Mouse (Mus musculus) macrophage (primary cell): ENCODE measurements around the gene Chchd10. TPM values are rescaled to one million over a fixed set of nuclear protein-coding genes. Genes with fewer than 3 reads are reported as not detected.
A peak's percentile ranks its signal among the peaks of the same experiment; 100 is the strongest.

ENCODE experiments used
- H3K27ac ChIP-seq: fragments of 350-480 bp; formaldehyde crosslinking; 2 replicates; pipeline ENCODE4 v1.9.0; 2021
- H3K36me3 ChIP-seq: fragments of 350-480 bp; formaldehyde crosslinking; 2 replicates; pipeline ENCODE4 v1.9.0; 2021; ENCODE audit errors: inconsistent target
- H3K4me3 ChIP-seq: fragments of 350-480 bp; formaldehyde crosslinking; 2 replicates; pipeline ENCODE4 v1.9.0; 2021; ENCODE audit errors: inconsistent target
- H3K79me2 ChIP-seq: fragments of 350-480 bp; formaldehyde crosslinking; 2 replicates; pipeline ENCODE4 v1.9.0; 2021; ENCODE audit errors: inconsistent target
- WGBS: methylation state at CpG from one replicate; pipeline ENCODE4 v1.1.7; 2026; ENCODE audit warnings: inconsistent platforms; ENCODE audit not compliant: missing documents; 5-methylcytosine and 5-hydroxymethylcytosine counted together
- polyA plus RNA-seq: library from polyadenylated mRNA; stranded (reverse); fragments of 250-400 nt; gene quantifications from 3 replicates; pipeline ENCODE4 v1.2.4, GENCODE M21; 2018; ENCODE audit warnings: inconsistent platforms

Gene Chchd10
- polyA plus RNA-seq, 1 experiment from 2014 or later: 7.6 TPM

DNA sequence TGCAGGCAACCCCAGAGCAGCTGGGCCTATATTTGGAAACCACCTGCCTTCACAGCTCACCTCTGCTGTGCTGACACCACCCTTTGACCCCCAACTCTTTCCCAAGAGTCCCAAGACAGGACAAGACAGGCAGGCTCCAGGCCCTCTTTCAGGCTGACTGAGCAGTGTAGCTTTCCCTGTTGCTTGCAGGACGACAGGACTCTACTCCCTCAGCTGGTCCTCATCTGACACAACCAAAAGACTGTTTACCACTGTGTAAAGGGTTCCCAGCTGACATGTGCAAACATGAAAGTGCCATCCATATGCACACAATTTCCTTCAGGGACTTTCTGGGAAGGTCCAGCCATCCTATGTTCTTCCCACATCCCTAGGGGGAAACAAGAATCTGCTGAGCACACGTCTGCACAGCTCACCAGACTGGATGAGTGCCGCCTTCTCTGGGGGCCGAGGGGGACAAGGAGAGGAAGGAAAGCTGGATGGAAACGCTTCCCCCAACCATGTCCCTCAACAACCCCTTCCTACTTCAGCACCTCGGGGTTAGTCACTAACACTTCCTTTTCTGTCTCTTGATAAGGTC is 19.8 kb upstream of the Chchd10 start:
- H3K36me3 ChIP-seq: peaks cover 46% of the 10 kb centered on the region
- H3K27ac ChIP-seq: no peak overlapping the region
- 39% methylated on average over 6 of the region's 6 CpGs for WGBS
- peaks cover 38% of the 10 kb centered on the region for H3K79me2 ChIP-seq
- H3K4me3 ChIP-seq: no peak overlapping the region

GRCm38 (mm10) chr10:75915557-75915956 is 17.4 kb upstream of the Chchd10 start:
- WGBS: 79% methylated on average over 7 of the region's 7 CpGs
- Histone ChIP-seq H3K4me3 (no peak overlapping the region), H3K27ac (no peak overlapping the region), H3K79me2 (peaks cover 62% of the 10 kb centered on the region), H3K36me3 (peaks cover 33% of the 10 kb centered on the region)

DNA sequence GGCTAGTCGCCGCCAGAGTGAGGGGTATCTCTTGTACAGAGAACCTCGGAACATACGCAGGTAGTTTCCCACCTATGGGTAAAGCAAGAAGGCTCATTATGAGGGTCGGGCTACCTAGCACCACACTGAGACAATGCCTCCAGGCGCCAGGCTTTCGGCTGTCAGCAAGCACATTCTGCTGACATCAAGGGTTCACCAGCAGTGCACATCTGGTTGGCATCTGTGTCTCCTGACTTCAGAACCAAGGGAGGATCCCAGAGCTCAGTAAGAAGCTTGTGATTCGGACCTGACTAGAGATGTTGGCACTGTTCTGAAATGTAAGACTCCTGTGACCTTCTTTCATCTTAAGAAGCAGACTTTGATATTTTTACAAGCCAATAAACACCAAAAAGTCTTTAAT is 16.1 kb upstream of the Chchd10 start:
- WGBS: 89% methylated on average over 8 of the region's 8 CpGs
- no peak overlapping the region for H3K4me3 ChIP-seq
- no peak overlapping the region for H3K27ac ChIP-seq
- H3K79me2 ChIP-seq: peaks cover 66% of the 10 kb centered on the region
- peaks cover 22% of the 10 kb centered on the region; the same call in 1 of the 2 replicates for H3K36me3 ChIP-seq

- Histone ChIP-seq H3K27ac (no peak overlapping the region), H3K36me3 (peaks cover 22% of the 10 kb centered on the region; the same call in 1 of the 2 replicates), H3K79me2 (peaks cover 66% of the 10 kb centered on the region), H3K4me3 (no peak overlapping the region)
- WGBS: 96% methylated on average over 5 of the region's 5 CpGs
Measured at GRCm38 (mm10) chr10:75919026-75919425, 13.9 kb upstream of the Chchd10 start.

DNA sequence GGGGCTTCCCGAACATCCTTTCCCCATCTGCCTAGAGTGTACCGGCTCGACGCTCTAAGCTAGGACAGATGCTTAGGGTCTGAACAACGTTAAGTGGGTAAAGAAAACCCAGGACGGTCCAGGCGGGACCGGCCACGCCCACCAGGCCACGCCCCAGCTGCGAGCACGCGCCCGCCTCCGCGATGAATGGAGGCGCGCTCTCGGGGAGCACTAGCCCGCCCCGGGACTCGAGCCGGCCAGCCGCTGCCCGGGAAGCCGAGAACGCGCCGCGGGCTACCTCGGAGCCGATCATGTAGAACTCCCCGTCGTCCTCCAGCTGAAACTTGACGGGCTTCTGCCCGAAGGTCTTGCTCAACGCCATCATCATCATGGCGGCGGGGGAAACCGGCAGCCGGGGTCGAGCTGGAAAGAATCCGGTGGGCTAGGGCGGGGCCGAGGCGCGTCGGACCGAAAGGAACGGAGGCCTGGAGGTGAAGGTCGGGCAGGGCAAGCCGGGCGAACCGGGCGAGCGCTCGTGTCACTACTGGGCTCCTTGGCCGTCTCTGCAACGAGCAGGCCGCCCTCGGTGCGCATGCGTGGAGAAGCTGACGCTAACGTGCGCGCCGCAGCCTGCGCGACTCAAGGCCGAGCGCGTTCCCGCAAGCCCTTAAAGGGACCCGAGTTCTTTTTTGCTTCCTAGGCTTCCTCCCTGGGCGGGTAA is 11.8 kb upstream of the Chchd10 start, which contains the start of gene Smarcb1:
TSS of gene Smarcb1 (minus strand) at position 592 of the 700 bp plus-strand sequence.
- Histone ChIP-seq H3K36me3 (peaks cover 6% of the 10 kb centered on the region; the same call in 1 of the 2 replicates), H3K79me2 (peaks cover 47% of the 10 kb centered on the region), H3K4me3 (peak within 1 kb of the TSS; percentile 64), H3K27ac (peak within 1 kb of the TSS; percentile 61)
- WGBS: under 1% methylated on average over 76 of the region's 76 CpGs

- H3K27ac ChIP-seq: peak overlapping the region; percentile 61
- peaks cover 40% of the 10 kb centered on the region for H3K79me2 ChIP-seq
- 7% methylated on average over 22 of the region's 22 CpGs for WGBS
- peak overlapping the region; percentile 64 for H3K4me3 ChIP-seq
- no peaks in the 10 kb centered on the region for H3K36me3 ChIP-seq
Measured at GRCm38 (mm10) chr10:75921726-75922560, 11.0 kb upstream of the Chchd10 start.

DNA sequence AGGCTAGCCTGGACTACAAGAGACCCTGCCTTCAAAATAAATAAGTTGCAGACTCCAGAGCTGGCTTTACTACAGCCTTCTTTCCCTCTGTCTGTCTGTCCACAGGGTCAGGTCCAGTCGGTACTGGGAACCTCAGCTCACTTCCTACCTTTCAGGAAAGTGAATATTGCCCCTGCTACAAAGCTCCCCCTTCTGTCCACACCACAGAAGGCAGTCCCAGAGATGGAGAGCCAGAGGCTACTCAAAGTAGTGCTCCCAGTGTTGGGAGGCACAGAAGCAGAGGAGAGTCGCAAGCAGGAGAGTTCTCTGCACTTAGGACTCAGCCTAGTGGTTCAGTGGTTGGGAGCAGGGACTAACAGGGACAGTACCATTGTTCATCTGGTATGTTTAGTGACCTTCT is 8.6 kb upstream of the Chchd10 start:
- H3K36me3 ChIP-seq: no peaks in the 10 kb centered on the region
- peaks cover 16% of the 10 kb centered on the region for H3K79me2 ChIP-seq
- WGBS: 47% methylated on average over 2 of the region's 2 CpGs
- no peak overlapping the region for H3K27ac ChIP-seq
- H3K4me3 ChIP-seq: no peak overlapping the region

GRCm38 (mm10) chr10:75926396-75926795 is 6.5 kb upstream of the Chchd10 start:
- Histone ChIP-seq H3K36me3 (no peaks in the 10 kb centered on the region), H3K4me3 (no peak overlapping the region), H3K79me2 (no peaks in the 10 kb centered on the region), H3K27ac (no peak overlapping the region)
- 86% methylated on average over 11 of the region's 13 CpGs for WGBS

DNA sequence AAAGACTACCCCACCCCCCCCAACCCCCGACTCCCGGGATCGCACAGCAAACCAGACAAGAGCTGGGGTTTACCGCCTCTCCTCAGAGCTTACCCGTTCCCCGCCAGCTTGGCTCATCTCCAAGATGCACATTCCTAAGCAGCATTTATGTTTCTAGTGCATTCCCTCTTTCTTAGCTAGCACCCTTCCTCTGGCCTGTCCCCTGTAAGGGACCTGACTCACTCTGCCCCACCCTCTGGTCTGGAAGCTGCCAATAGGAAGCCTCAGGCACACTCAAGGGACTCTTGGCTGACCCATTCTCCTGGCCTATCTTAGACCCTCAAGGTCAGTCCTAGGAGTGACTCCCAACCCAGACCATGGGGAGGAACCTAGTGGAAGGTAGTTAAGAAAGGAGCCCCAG is 2.6 kb upstream of the Chchd10 start:
- H3K4me3 ChIP-seq: no peak overlapping the region
- 54% methylated on average over 4 of the region's 6 CpGs for WGBS
- no peak overlapping the region for H3K27ac ChIP-seq
- no peaks in the 10 kb centered on the region for H3K36me3 ChIP-seq
- H3K79me2 ChIP-seq: no peaks in the 10 kb centered on the region

DNA sequence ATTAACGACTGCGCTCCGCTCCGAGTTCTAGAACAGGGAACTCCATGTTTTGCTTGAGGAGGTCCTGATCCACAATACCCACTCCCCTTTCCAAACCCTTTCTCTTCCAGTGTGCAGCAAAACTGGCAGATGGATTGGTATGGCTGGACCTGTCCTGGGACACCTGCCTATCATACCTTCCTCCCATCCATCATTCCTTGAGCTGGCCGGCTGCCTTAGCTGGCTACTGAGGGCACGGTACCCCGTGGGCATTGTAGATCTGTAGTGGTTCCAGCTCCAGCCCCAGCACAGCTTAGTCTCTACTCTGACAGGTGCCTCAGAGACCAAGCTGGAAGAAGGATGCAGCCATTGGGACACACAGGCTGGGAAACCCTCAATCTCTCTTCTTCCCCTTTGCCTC is 1.6 kb upstream of the Chchd10 start:
- WGBS: 45% methylated on average over 3 of the region's 7 CpGs
- Histone ChIP-seq H3K79me2 (no peaks in the 10 kb centered on the region), H3K27ac (no peak overlapping the region), H3K4me3 (no peak overlapping the region), H3K36me3 (no peaks in the 10 kb centered on the region)

DNA sequence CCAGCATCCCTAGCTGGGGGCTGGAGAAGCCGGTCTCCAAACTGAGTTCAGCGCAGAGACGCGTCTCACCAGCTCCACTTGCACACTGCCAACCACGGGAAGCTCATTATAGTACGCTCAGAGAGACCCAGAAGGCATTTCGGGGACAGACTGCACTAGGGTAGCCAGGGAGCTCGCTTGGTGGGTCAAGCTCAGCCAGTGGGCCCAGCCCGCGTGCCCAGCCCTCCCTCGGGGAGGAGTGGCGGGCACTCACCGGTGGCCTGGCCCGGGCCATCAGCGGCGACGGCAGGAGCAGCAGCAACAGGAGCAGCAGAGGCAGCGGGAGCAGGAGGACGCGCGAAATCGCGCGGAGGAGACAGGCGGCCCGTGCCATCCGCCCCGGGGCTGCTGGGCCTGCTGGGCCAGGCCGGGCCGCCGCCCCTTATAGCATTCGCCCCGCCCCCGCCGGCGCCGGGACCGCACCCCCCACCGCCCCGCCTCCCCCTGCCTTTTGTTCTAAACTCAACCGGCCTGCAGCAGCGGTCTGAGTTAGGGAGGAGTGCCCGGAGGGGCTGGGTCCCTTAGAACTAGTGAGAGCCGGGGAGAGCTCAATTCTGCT is 750 bp upstream of the Chchd10 start:
- H3K27ac ChIP-seq: no peak overlapping the region
- H3K79me2 ChIP-seq: no peaks in the 10 kb centered on the region
- 3% methylated on average over 44 of the region's 44 CpGs for whole genome bisulfite sequencing
- no peak overlapping the region for H3K4me3 ChIP-seq
- H3K36me3 ChIP-seq: no peaks in the 10 kb centered on the region

DNA sequence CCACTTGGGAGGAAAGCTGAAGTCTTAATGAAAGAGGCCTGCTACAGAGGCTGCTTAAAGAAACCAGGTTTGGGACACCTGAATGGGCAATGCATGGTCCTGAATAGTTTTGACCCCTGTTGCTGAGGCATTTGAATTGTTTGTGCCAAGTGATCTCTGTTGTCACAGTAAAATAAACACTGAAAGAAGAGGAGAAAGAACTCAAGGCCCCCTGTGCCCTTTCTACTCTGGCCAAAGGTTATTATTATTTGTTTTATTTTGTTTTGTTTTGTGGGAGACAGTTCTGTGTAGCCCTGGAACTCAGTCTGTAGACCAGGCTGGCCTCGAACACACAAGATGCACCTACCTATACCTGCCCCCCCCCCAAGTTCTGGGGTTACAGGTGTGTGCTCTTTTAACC is 2.1 kb downstream of the Chchd10 start:
- H3K4me3 ChIP-seq: peak overlapping the region; percentile 49; the same call in 1 of the 2 replicates
- WGBS: 83% methylated on average over 1 of the region's 1 CpGs
- no peak overlapping the region for H3K27ac ChIP-seq
- no peaks in the 10 kb centered on the region for H3K79me2 ChIP-seq
- no peaks in the 10 kb centered on the region for H3K36me3 ChIP-seq

DNA sequence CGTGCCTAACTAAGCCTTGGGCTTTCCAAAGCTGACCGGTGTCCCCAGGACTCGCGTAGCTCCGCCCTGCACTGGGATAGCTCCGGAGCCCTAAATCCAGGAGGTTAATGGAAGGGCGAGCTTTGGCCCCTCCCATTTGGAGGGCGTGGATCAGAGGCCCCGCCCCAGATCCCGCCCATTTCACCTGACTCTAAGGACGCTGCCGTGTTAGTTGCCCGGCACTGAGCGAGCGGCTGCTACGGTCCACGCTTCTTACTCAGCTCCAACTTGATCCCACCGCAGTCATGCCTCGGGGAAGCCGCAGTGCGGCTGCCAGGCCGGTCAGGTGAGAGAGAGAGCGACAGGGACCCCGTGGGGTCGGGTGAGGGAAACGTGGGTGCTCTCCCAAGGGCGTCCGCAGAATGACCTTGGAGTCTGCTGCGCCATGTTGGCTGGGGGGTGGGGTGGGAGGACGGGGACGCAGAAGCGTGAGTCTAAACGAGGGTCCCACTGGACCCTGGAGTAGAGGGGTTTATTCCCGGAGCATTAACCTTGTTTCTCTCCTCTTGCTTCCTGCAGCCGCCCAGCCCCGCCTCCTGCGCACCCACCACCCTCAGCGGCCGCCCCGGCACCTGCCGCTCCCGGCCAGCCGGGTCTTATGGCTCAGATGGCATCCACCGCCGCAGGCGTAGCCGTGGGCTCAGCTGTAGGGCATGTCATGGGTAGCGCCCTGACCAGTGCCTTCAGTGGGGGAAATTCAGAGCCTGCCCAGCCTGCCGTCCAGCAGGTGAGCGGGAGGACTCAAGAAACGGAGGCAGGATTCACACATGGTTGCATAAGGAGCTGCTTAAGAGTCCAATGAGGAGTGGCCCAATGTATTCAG is 3.0 kb downstream of the Chchd10 start, which contains the start of gene Mmp11:
TSS of gene Mmp11 (minus strand) at position 817 of the 862 bp plus-strand sequence.
- Histone ChIP-seq H3K4me3 (peak within 1 kb of the TSS; percentile 49), H3K79me2 (no peaks in the 10 kb centered on the region), H3K36me3 (no peaks in the 10 kb centered on the region), H3K27ac (no peak within 1 kb of the TSS)
- WGBS: 5% methylated on average over 42 of the region's 51 CpGs
